Mouse (Mus musculus) heart, embryonic 12.5 days (tissue): ENCODE measurements around the gene Ppp1r16b. TPM values are rescaled to one million over a fixed set of nuclear protein-coding genes. Genes with fewer than 3 reads are reported as not detected.
A peak's percentile ranks its signal among the peaks of the same experiment; 100 is the strongest.

Experiments used
- ATAC-seq: fragments of 200-750 bp; cut with Nextera tagmentation; 2 replicates; pipeline ENCODE4 v1.8.0; 2017; ENCODE audit warnings: moderate TSS enrichment, moderate library complexity; ENCODE audit not compliant: insufficient number of reproducible peaks, low FRiP score
- H3K27ac ChIP-seq: fragments of 300-500 bp; sonication (generic); 2 replicates; pipeline ENCODE4 v1.5.1; 2016; ENCODE audit warnings: mild to moderate bottlenecking, moderate library complexity; ENCODE audit not compliant: poor library complexity, severe bottlenecking
- H3K27me3 ChIP-seq: fragments of 300-500 bp; sonication (generic); replicated peaks from 2 replicates; pipeline ENCODE4 v1.6.1; 2016; ENCODE audit warnings: mild to moderate bottlenecking, moderate library complexity
- H3K36me3 ChIP-seq: fragments of 300-500 bp; sonication (generic); 2 replicates; pipeline ENCODE4 v1.6.1; 2016; ENCODE audit warnings: mild to moderate bottlenecking, moderate library complexity
- H3K4me1 ChIP-seq: fragments of 300-500 bp; sonication (generic); replicated peaks from 2 replicates; pipeline ENCODE4 v1.6.1; 2016; ENCODE audit warnings: mild to moderate bottlenecking
- H3K4me2 ChIP-seq: fragments of 300-500 bp; sonication (generic); 2 replicates; pipeline ENCODE4 v1.6.1; 2016; ENCODE audit warnings: mild to moderate bottlenecking, moderate library complexity
- H3K4me3 ChIP-seq: fragments of 300-500 bp; sonication (generic); 2 replicates; pipeline ENCODE4 v1.5.1; 2016; ENCODE audit warnings: mild to moderate bottlenecking
- H3K9ac ChIP-seq: fragments of 300-500 bp; sonication (generic); 2 replicates; pipeline ENCODE4 v1.6.1; 2016; ENCODE audit warnings: mild to moderate bottlenecking, moderate library complexity
- H3K9me3 ChIP-seq: fragments of 300-500 bp; sonication (generic); replicated peaks from 2 replicates; pipeline ENCODE4 v1.6.1; 2016; ENCODE audit warnings: mild to moderate bottlenecking, moderate library complexity
- WGBS: fragments of 180-500 bp; shearing (Covaris S2); methylation state at CpG from one replicate; pipeline ENCODE4 v1.1.7; 2016; 5-methylcytosine and 5-hydroxymethylcytosine counted together
- polyA plus RNA-seq: library from polyadenylated mRNA; unstranded; fragments of >200 nt; fragmentation: Nextera tagmentation; extraction: Ambion mirVana; gene quantifications from 2 replicates; pipeline ENCODE4 v1.2.1, GENCODE M21; 2016

The Ppp1r16b gene
- polyA plus RNA-seq, 1 experiment from 2014 or later: 4.0 TPM

- Histone ChIP-seq H3K27ac (no peak overlapping the region), H3K4me3 (no peak overlapping the region), H3K4me2 (no peak overlapping the region), H3K4me1 (peaks cover 10% of the 10 kb centered on the region), H3K9ac (no peak overlapping the region), H3K36me3 (peaks cover 10% of the 10 kb centered on the region), H3K9me3 (peaks cover 3% of the 10 kb centered on the region; the same call in 1 of the 2 replicates), H3K27me3 (no peaks in the 10 kb centered on the region)
- 69% methylated on average over 9 of the region's 9 CpGs for WGBS
- no peak for ATAC-seq
These were observed 75.9 kb downstream of the Ppp1r16b start for GRCm38 (mm10) chr2:158741011-158741501.

- Histone ChIP-seq H3K4me2 (no peak overlapping the region), H3K4me1 (peaks cover 14% of the 10 kb centered on the region), H3K27me3 (no peaks in the 10 kb centered on the region), H3K36me3 (peaks cover 10% of the 10 kb centered on the region), H3K9ac (no peak overlapping the region), H3K27ac (no peak overlapping the region), H3K9me3 (peaks cover 3% of the 10 kb centered on the region; the same call in 1 of the 2 replicates), H3K4me3 (no peak overlapping the region)
- WGBS: 71% methylated on average over 5 of the region's 5 CpGs
- ATAC-seq: no peak
These were observed 77.2 kb downstream of the Ppp1r16b start for GRCm38 (mm10) chr2:158742431-158742830.

DNA sequence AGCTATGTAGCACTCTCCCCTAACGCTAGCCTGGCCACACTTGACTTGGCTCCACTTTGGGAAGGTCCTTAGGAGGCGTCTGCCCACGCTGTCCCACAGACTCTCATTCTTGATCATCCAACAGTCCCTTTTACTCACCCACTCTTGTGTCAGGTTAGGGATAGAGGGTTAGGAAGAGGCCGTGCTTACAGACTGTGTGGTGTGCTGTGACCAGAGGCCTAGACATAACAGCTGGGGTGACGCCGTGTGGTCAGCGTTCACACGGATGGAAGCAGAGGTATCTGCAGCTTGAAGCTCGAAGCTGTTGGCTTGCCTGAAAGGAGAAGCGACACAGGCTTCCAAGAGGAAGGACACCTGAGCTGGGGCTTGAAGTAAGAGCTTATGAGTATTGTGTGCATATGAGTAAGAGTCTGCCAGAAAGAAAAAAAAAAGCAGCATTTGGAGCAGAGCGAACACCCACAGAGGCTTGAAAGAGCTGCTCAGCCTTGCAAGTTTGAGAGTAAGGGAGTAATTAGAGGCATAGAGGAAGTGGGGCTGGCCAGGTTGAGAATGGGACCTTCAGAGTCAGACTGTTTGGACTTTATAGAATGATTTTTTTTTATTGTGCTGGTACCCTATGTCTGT is 78.4 kb downstream of the Ppp1r16b start:
- no peak overlapping the region for H3K4me2 ChIP-seq
- no peak overlapping the region for H3K4me3 ChIP-seq
- 85% methylated on average over 11 of the region's 11 CpGs for WGBS
- ATAC-seq: no peak
- H3K27me3 ChIP-seq: no peaks in the 10 kb centered on the region
- H3K27ac ChIP-seq: no peak overlapping the region
- peaks cover 14% of the 10 kb centered on the region for H3K4me1 ChIP-seq
- no peak overlapping the region for H3K9ac ChIP-seq
- peaks cover 3% of the 10 kb centered on the region; the same call in 1 of the 2 replicates for H3K9me3 ChIP-seq
- H3K36me3 ChIP-seq: peaks cover 10% of the 10 kb centered on the region

GRCm38 (mm10) chr2:158745049-158745482 is 79.9 kb downstream of the Ppp1r16b start:
- no peak overlapping the region for H3K4me2 ChIP-seq
- H3K9me3 ChIP-seq: peaks cover 3% of the 10 kb centered on the region; the same call in 1 of the 2 replicates
- no peak overlapping the region for H3K27ac ChIP-seq
- no peak overlapping the region for H3K9ac ChIP-seq
- no peaks in the 10 kb centered on the region for H3K27me3 ChIP-seq
- ATAC-seq: peak; percentile 56; the same call in 1 of the 2 replicates
- WGBS: 18% methylated on average over 2 of the region's 2 CpGs
- peaks cover 10% of the 10 kb centered on the region for H3K36me3 ChIP-seq
- no peak overlapping the region for H3K4me3 ChIP-seq
- H3K4me1 ChIP-seq: peaks cover 14% of the 10 kb centered on the region

GRCm38 (mm10) chr2:158746164-158746563 is 81.0 kb downstream of the Ppp1r16b start:
- H3K27me3 ChIP-seq: no peaks in the 10 kb centered on the region
- peak overlapping the region; percentile 43; the same call in 1 of the 2 replicates for H3K9ac ChIP-seq
- H3K9me3 ChIP-seq: peaks cover 3% of the 10 kb centered on the region; the same call in 1 of the 2 replicates
- peaks cover 14% of the 10 kb centered on the region for H3K4me1 ChIP-seq
- ATAC-seq: no peak
- H3K4me2 ChIP-seq: peak overlapping the region; percentile 17; the same call in 1 of the 2 replicates
- H3K27ac ChIP-seq: no peak overlapping the region
- 64% methylated on average over 11 of the region's 11 CpGs for WGBS
- no peak overlapping the region for H3K4me3 ChIP-seq
- H3K36me3 ChIP-seq: peaks cover 10% of the 10 kb centered on the region

DNA sequence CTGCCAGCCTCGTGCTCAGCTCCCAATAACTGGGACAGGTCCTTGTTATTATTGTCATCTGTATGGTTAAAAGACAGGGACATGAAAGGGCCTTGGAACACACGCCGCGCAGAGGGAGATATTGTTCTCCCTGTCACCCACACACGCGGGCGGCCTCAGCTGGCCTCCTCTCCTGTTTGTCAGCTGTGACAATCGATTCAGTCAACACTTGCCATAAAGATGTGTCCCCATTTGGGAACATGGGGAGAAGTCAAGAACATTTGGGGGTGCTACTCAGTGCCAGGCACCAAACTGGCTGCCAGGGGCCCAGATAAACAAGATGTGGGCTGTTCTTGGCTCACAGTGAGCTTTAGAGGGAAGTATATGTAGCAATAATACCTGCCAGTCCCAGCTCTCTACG is 84.2 kb downstream of the Ppp1r16b start:
- peaks cover 14% of the 10 kb centered on the region for H3K4me1 ChIP-seq
- H3K36me3 ChIP-seq: no peaks in the 10 kb centered on the region
- no peak overlapping the region for H3K9ac ChIP-seq
- no peaks in the 10 kb centered on the region for H3K27me3 ChIP-seq
- no peaks in the 10 kb centered on the region for H3K9me3 ChIP-seq
- H3K4me3 ChIP-seq: no peak overlapping the region
- H3K27ac ChIP-seq: no peak overlapping the region
- no peak overlapping the region for H3K4me2 ChIP-seq
- 87% methylated on average over 9 of the region's 9 CpGs for WGBS
- ATAC-seq: no peak

DNA sequence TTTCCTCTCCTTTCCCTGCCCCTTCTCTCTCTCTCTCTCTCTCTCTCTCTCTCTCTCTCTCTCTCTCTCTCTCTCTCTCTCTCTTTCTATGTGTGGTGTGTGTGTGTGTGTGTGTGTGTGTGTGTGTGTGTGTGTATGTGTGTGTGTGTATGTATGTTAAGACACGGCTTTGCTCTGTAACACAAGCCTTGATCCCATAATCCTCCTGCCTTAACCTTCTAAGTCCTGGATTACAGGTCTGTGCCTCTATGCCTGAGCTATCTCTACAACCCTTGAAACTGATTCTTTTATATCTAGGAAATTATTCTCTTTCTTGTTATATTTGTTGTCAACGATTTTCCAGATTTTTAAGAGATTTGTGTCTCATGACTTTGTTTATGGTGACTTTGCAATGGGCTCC is 95.0 kb downstream of the Ppp1r16b start:
- H3K4me3 ChIP-seq: no peak overlapping the region
- no peaks in the 10 kb centered on the region for H3K4me1 ChIP-seq
- no peak for ATAC-seq
- H3K36me3 ChIP-seq: no peaks in the 10 kb centered on the region
- 63% methylated on average over 2 of the region's 2 CpGs for WGBS
- no peaks in the 10 kb centered on the region for H3K27me3 ChIP-seq
- H3K9ac ChIP-seq: no peak overlapping the region
- no peaks in the 10 kb centered on the region for H3K9me3 ChIP-seq
- H3K27ac ChIP-seq: no peak overlapping the region
- H3K4me2 ChIP-seq: no peak overlapping the region

DNA sequence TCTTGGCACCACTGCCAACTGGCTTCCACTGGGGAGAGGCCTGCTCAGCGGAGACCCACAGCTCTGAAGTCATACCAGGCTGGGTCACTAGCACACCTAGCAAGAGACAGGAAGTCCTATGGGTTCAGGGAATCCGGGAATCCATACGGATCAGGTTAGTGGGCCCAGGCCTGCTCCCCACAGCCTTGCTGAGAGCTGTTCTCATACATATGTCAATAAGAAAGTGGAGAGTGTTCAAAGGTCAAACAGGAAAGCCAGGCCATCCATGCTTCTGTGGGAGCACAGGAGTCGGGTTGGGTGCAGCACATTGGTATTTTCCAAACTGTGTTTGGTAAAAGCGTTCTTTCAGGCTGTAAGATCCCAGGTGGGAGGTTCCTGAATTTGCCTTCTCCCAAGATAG is 97.1 kb downstream of the Ppp1r16b start:
- peaks cover 2% of the 10 kb centered on the region for H3K4me1 ChIP-seq
- no peak overlapping the region for H3K9ac ChIP-seq
- no peaks in the 10 kb centered on the region for H3K27me3 ChIP-seq
- 78% methylated on average over 5 of the region's 5 CpGs for WGBS
- no peak overlapping the region for H3K4me3 ChIP-seq
- no peak overlapping the region for H3K27ac ChIP-seq
- no peaks in the 10 kb centered on the region for H3K9me3 ChIP-seq
- H3K36me3 ChIP-seq: no peaks in the 10 kb centered on the region
- ATAC-seq: no peak
- H3K4me2 ChIP-seq: no peak overlapping the region

DNA sequence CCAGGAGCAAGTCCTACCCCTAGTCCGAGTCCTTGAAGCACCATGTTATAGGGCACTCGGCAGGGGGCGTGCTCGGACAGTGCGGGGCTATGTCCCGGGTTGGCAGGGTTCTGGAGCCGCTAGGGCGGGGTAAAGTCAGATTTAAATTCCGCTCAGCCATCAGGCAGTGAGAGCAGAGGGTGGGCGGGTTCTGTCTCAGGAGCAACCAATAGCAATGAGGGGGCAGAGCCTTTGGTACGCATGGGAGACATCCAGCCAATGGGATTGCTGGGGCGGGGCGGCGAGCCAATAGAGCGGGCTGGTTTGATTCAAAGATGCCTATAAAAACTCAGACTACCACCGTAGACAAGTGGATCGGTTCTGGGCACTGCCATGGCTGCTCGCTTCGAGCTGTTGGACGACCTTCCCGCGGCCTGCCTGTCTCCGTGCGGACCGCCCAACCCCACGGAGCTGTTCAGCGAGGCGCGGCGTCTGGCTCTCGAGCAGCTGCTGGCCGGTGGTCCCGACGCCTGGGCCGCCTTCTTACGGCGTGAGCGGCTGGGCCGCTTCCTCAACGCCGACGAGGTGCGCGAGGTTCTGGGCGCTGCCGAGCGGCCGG is 102.6 kb downstream of the Ppp1r16b start, which contains the start of gene Fam83d:
Gene Fam83d (plus strand): TSS at position 352 of the 598 bp plus-strand sequence.
- peak within 1 kb of the TSS; percentile 91 for H3K4me2 ChIP-seq
- peaks cover 48% of the 10 kb centered on the region for H3K4me1 ChIP-seq
- peak; percentile 98 for ATAC-seq
- no peaks in the 10 kb centered on the region for H3K9me3 ChIP-seq
- 0 out of 2 replicates have a peak, but pooled peaks cover 2% of the 10 kb centered on the region for H3K36me3 ChIP-seq
- H3K4me3 ChIP-seq: peak within 1 kb of the TSS; percentile 85
- peak within 1 kb of the TSS; percentile 84 for H3K27ac ChIP-seq
- no peaks in the 10 kb centered on the region for H3K27me3 ChIP-seq
- peak within 1 kb of the TSS; percentile 88 for H3K9ac ChIP-seq
- WGBS: under 1% methylated on average over 48 of the region's 48 CpGs

DNA sequence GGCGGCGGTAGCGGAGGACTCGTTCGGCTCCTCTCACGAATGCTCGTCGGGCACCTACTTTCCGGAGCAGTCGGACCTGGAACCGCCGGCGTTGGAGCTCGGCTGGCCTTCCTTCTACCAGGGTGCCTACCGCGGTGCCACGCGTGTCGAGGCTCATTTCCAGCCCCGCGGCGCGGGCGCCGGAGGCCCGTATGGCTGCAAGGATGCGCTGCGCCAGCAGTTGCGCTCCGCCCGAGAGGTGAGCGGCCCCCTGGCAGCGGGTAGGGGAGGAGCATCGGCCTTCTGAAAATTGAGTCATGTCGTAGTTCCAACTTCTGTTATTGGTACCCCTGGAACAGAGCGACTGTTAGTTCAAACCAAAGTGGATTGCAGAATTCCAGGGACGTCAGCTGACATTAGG is 103.2 kb downstream of the Ppp1r16b start:
- peak overlapping the region; percentile 84 for H3K27ac ChIP-seq
- peak overlapping the region; percentile 88 for H3K9ac ChIP-seq
- H3K4me2 ChIP-seq: peak overlapping the region; percentile 91
- 0% methylated on average over 37 of the region's 37 CpGs for WGBS
- ATAC-seq: peak; percentile 15; the same call in 1 of the 2 replicates
- peak overlapping the region; percentile 85 for H3K4me3 ChIP-seq
- H3K27me3 ChIP-seq: no peaks in the 10 kb centered on the region
- no peaks in the 10 kb centered on the region for H3K9me3 ChIP-seq
- 0 out of 2 replicates have a peak, but pooled peaks cover 5% of the 10 kb centered on the region for H3K36me3 ChIP-seq
- H3K4me1 ChIP-seq: peaks cover 51% of the 10 kb centered on the region

GRCm38 (mm10) chr2:158768771-158769170 is 103.6 kb downstream of the Ppp1r16b start:
- ATAC-seq: 0 out of 2 replicates have a peak, but pooled peaks have one; percentile 12
- H3K4me3 ChIP-seq: peak overlapping the region; percentile 85
- H3K27ac ChIP-seq: peak overlapping the region; percentile 84
- peak overlapping the region; percentile 91 for H3K4me2 ChIP-seq
- no peaks in the 10 kb centered on the region for H3K27me3 ChIP-seq
- 0 out of 2 replicates have a peak, but pooled peaks cover 5% of the 10 kb centered on the region for H3K36me3 ChIP-seq
- H3K9me3 ChIP-seq: no peaks in the 10 kb centered on the region
- peak overlapping the region; percentile 88 for H3K9ac ChIP-seq
- WGBS: 3% methylated on average over 5 of the region's 5 CpGs
- H3K4me1 ChIP-seq: peaks cover 51% of the 10 kb centered on the region
